Comparison of ENCODE assay signal across 7 mouse cellular contexts in genomic region chr12:115892656-115893055, GRCm38 (mm10).
A peak's percentile ranks its signal among the peaks of the same experiment; 100 is the strongest.
DNase-seq lines count a peak whose midpoint lies in the region.

No protein-coding gene starts in this region.

- peak; percentile 8 for DNase-seq in cerebellum, adult 11-12 months
- DNase-seq in cerebellum, postnatal 10 days: peak; percentile 41 to 49
- DNase-seq in gastrocnemius, adult 18-20 months (ENCODE audit: low spot score): peak; percentile 2
- peak; percentile 5 for DNase-seq in heart, postnatal 4 days
- DNase-seq in kidney, postnatal 36 days: peak; percentile 12 to 35
- DNase-seq in lung, postnatal 36 days: peak; percentile 15
- peak; percentile 11 to 15 for DNase-seq in right cerebral cortex, postnatal 10 days (ENCODE audit: low spot score in 2 of 2)

Comparison
In these comparisons a context has a peak if more than half of its experiments do, and no peak if none do; other contexts are left out.
1. Peak in every context shown above with its lines: DNase-seq.